Mouse (Mus musculus): ENCODE measurements at regions not wholly inside any gene's neighbourhood (a gene's known extent, or its start where the extent isn't known, plus 50 kb on each side); places are given as distances from the start of the nearest gene placed in this dataset.

- peak; percentile 70 for DNase-seq (ENCODE audit: low spot score)
Measured at GRCm38 (mm10) chr10:38875667-38876245, 54.2 kb upstream of the Rfpl4b start.

GRCm38 (mm10) chr10:38879271-38879670, 57.7 kb upstream of the Rfpl4b start:
- no peak for DNase-seq (ENCODE audit: low spot score)

DNA sequence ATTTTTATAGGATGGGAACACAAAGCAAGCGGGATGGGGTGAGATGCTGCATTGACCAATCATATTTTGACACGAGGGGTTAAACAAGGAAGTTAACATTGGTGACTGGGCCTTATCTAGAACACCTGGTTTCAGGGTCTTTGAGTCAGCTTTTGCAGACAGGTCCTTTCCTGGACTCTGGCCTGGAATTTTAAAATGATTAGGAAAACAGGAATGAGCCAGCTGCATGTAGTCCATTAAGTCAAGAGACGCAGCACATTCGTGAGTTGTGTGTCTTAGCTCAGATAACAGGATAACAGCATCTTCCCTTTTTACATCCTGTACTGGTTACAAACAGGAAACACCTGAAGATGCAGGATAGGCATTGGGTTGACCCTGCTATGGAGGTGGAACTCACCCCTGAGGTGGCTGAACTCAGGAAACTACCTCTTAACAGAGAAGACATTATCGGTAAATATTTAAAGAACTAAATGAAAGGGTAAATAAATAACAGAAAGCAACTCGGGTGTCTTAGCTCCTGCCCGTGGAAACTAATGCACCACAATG, 59.1 kb upstream of the Rfpl4b start:
- DNase-seq (ENCODE audit: low spot score) = no peak

DNA sequence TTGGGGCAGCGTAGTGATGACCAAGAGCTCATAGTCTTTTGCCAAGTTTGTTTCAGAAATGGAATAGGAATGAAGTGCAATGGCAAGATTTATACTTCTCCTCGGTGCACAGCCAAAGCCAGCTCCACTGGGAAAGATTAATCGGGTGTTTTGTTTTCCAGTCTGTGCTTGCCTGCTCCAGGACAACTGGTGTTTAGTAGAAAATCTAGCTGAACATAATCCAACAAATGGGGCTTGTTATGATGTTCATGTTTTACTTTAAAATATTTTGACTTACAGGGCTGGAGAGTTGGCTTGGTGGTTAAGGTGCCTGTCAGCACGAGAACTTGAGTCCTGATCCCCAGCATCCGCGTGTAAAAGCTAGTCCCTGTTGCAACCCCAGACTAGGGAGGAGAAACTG, 60.6 kb upstream of the Rfpl4b start:
- DNase-seq (ENCODE audit: low spot score) = no peak

DNA sequence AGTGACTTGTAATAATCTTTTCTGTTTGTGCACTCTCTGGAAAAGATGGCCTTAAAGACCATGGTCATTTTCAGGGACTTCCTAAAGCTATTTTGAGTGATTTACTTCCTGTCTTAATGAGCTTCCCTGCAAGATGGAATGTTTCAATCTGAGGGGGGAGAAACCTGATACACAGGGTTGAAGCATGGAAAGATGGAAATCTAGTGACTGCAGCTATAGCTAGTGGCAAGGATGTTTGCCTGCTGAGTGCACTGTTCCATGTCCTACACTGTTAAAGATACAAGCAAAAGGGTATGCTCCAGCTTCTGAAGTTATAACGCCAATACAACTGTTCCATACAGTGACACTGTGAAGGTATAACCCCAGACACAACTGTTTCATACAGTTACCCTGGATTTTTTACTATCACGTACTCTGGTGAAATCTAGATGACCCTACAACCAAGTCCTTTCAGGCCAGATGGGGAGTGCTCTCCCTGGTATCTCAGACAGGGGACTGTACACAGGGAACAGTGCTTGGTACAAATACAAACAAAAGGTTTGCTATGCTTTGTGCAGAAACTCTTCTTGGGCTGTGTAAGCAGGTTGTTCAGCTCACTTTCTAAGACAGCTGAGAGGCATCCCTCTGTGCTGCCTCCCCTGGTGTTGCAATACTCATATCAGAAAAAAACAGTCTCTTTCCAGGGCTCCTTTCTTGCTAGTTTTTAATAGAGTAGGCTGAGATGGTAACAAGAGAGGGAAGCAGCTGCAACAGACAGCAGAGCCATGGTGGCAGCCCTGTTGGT, 62.4 kb upstream of the Rfpl4b start:
- no peak for DNase-seq (ENCODE audit: low spot score)

DNA sequence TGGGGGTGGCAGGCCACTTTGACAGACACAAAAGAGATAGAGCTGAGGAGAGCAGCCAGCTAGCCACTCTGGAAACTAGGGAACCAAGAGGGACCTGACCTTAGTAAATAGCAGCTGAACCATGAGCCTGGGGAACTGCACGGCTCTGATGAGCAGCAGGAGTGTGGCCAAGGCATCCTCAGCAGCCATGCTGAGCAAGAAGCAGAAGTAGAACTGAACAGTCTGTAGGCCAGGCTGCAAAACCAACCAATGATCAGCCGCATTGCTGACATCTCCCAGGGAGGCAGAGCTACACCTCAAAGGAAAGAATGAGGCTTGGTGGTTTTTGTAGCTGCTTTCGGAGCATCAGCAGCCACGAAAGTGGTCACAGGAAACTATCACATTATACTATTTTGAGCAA, 63.1 kb upstream of the Rfpl4b start:
- DNase-seq (ENCODE audit: low spot score) = no peak

DNA sequence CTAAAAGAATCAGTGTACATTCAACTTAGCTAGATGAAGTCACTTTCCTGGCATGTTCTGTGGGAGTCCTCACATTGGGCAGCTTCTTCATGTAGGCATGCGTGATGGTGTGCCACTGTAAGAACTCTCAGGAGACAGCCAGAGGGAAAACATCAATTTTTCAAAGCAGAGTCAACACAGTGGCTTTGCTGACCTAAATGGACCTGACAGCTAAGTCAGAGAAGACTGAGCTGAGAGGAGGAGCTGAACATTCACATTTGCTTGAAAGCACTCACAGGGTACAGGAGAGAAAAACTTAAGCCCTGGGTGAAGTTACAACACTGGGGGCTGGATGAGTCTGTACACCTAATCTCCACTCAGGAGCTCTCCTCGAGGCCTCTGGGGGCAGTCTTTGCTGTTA, 64.9 kb upstream of the Rfpl4b start:
- DNase-seq (ENCODE audit: low spot score) = no peak

GRCm38 (mm10) chr10:38887896-38888295, 66.3 kb upstream of the Rfpl4b start:
- no peak for DNase-seq (ENCODE audit: low spot score)

DNA sequence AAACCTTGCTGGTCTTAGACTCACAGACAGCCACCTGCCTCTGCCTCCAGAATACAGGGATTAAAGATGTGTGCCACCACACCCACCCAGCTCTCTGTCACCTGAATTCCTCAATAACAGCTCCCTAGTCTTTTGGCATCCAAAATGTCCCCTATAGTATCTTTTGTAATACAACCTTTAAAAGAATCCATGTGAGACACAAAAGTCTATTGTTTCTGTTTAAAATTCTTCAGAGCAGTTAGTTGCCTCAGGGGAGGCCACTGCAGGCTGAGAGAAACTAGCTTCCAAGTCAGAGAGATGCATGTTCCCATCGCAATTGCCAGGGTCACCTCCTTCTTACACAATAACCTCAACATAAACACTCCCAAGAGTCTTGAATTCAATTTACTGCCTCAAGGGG, 70.6 kb upstream of the Lama4 start:
- DNase-seq (ENCODE audit: low spot score) = no peak

GRCm38 (mm10) chr10:38895656-38896055, 69.7 kb upstream of the Lama4 start:
- DNase-seq (ENCODE audit: low spot score) = no peak

DNA sequence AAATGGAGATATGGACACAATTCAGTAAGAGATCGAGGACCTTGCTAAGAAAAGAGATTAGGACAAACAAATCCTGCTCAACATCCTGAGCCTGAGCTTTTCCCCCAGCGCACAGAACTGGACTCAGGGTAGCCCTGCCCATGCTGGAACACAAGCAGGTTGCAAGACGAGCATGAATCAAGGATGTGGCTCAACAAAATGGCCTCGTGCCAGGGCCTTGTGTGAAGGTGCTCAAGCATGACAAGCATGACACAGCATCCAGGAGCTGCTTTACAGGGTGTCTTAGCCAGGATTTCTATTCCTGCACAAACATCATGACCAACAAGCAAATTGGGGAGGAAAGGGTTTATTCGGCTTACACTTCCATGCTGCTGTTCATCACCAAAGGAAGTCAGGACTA, 67.7 kb upstream of the Lama4 start:
- DNase-seq (ENCODE audit: low spot score) = peak; percentile 37

GRCm38 (mm10) chr10:38906121-38906520, 59.2 kb upstream of the Lama4 start:
- DNase-seq (ENCODE audit: low spot score) = no peak

DNA sequence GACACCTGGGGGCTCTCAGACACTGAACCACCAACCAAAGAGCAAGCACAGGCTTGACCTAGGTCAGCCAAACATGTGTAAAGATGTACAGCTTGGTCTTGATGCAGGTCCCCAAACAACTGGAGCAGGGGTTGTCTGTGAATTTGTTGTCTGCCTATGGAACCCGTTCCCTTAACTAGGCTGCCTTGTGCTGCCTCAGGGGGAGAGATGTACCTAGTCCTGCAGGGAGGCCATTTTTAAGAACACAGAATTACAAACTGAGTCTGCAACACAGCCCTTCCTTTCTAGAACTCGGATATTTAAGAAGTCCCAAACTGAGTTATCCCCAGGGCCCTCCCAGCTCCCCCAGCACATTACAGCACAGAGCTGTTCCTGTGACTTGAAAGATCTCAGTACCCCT, 57.5 kb upstream of the Lama4 start:
- no peak for DNase-seq (ENCODE audit: low spot score)

GRCm38 (mm10) chr10:38908277-38908676, 57.0 kb upstream of the Lama4 start:
- peak; percentile 86 for DNase-seq (ENCODE audit: low spot score)

DNA sequence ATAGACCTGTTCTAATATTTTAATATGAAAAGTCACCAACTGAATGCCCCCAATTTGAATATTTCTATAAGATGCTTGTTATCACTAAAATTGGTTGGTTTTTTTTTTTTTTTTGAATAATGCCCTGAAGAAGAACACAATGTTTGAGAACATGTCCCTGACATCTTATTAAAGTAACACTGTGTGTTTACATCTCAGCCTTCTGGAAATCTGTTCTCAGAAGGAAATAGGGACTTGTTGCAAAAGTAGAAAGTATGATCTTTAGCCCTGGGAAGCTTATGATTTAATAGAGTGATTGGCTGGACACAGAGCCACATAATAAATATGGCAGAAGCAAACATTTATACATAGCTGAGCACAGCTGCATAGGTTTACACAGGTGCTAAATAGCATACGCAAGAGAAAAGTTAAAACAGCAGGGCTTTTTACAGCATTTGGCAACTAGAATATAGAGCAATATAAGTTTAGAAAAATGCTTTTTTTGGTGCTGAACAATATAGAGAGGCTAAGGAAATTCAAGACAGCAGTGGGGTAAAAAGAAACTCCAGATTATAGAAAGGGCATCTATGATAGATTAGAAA, 56.1 kb upstream of the Lama4 start:
- no peak for DNase-seq (ENCODE audit: low spot score)

- no peak for DNase-seq (ENCODE audit: low spot score)
Measured at GRCm38 (mm10) chr10:38909843-38910242, 55.5 kb upstream of the Lama4 start.

DNA sequence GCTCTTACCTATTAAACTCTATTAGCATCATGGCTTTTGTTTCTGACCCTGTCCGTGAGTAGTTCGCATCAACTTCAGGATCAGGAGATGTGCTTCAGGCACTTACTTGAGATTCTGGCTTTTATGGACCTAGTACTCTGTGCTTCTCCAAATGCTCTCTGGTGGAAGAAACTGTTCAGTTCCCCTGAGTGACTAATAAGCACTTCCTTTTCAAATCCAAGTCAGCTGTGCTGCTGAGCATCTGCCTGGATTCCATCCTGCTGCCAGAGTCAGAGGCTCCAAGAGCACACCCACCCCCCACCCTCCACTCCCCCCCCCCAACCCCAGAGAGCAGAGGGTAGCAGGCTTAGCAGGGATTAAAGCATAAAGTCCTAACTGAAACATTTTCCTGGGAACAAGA, 52.3 kb upstream of the Lama4 start:
- no peak for DNase-seq (ENCODE audit: low spot score)

All from MN1 (cell line).